Mouse (Mus musculus): ENCODE data around the gene Acp5.

DNA sequence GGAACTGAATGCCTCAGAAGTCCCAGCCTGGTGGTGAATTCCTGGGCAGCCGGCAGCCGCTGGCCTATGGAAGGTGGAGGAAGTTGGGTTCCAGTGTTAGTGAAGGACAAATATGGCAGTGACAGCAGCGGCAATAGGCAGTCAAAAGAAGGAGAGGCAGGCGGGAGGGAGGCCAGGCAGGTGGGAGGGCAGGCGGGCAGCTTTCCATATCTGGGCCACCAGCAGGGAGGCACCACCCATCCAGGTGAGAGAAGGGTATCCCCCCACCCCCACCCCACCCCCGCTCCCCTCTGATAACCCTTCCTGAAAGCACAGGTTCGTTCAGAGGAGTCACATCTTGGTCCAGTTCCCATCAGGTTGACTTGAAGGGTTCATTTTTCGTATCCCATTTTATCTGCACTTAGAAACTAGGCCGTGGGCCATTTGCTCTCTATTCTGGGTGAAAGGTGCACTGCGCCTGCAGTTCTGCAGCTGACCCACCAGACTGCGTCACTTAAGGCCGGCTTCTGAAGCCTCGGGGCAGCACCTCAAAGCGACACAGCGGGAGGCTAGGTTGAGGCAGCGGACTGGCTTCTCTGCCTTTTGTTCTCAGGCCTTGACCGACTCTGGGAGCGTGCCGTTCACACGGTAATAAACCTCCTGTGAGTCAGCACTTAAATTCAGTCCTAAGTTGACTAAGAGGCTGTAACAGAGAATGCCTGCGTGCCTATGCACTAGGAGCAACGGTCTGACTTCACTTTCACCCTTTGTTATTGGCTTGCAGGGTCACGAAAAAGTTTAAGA is 1.4 kb upstream of the Acp5 start:
- no peak for TF ChIP-seq EP300 (IDR thresholded peaks at IDR 0.05)
- no peak for TF ChIP-seq CTCF (IDR thresholded peaks at IDR 0.05)
